Mouse (Mus musculus) adrenal gland, postnatal 10 days (tissue): ENCODE measurements at regions not wholly inside any gene's neighbourhood (a gene's known extent, or its start where the extent isn't known, plus 50 kb on each side); places are given as distances from the start of the nearest gene placed in this dataset.

Source experiments
- DNase-seq: peaks from one replicate; pipeline ENCODE4 v3.0.0; 2021; ENCODE audit warnings: mixed read lengths

- DNase-seq = no peak
These were observed 446.5 kb downstream of the Pdgfc start for GRCm38 (mm10) chr3:81482742-81483141.

DNA sequence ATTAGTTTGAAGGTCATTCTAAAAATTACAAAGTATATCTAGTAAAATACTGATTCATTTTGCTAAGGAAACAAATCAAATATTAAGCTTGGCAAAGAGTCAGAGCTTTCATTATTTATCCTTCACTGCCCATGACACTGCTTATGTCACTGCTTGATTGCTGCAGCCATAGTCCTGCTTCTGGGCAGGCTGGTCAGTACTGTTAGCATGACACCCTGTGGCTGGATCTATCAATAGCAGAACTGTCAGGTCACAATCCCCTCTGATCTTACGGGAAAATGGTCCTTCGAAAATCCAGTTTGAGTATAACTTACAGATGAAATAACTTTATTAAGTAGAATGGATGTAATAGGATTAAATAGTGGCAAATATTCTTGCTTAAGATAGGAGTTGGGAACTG, 447.1 kb downstream of the Pdgfc start:
- peak; percentile 23 for DNase-seq

GRCm38 (mm10) chr3:81505316-81505715, 427.1 kb upstream of the Ctso start:
- no peak for DNase-seq

DNA sequence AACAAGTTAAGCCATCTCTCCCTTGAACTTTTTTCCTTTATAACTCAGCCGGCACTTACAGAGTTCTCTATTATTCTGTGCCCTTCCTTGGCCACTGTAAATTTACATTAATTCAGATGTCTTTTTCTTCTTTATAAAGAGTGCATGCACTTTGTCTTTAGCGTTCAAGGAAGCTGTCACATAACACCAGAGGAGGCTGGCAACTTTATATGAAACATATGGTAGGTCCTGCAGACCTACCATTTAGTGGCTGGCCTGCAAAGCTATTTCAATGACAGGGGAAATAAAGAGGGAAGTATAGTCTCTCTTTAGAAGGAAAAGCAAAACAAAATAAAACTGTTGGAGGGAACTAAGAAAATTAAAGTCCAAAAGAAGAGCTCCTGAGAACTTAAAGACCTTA, 423.8 kb upstream of the Ctso start:
- no peak for DNase-seq

DNA sequence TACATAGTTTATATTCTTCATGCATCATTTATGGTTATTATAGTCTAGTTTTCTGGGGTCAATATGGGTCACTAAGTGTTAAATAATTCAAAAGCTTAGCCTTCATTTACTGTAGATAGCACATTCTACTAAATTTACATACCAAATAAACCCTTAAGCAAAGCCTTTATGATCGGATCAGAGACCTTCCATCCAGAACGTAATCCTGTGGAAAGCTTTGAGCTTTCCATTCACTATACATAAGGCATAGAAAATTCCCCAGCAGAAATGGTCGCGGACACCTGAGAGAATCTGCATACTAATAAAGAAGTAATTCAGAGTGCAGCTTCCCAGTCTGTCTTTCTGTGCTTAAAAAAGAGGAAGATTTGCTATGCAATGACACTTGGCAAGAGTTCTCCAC, 410.6 kb upstream of the Ctso start:
- no peak for DNase-seq

DNA sequence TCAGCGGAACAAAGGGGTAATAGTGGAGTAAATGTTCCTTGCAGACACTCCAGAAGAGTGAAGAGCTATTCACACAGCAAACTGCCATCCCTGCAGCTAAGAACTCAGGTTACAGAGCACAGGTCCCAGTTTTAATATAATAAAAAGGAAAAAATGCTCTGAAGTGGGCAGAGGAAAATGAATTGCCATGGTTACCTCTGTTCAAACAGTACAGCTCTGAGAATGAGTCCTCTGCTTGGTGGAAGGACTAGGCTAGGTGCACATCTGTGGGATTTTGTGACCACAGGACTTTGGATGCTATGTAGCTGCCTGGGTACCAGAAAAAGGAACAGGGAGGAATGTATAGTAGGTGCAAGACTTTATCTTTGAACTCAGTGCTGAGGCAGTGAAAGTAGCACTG, 401.5 kb upstream of the Ctso start:
- DNase-seq = no peak

DNA sequence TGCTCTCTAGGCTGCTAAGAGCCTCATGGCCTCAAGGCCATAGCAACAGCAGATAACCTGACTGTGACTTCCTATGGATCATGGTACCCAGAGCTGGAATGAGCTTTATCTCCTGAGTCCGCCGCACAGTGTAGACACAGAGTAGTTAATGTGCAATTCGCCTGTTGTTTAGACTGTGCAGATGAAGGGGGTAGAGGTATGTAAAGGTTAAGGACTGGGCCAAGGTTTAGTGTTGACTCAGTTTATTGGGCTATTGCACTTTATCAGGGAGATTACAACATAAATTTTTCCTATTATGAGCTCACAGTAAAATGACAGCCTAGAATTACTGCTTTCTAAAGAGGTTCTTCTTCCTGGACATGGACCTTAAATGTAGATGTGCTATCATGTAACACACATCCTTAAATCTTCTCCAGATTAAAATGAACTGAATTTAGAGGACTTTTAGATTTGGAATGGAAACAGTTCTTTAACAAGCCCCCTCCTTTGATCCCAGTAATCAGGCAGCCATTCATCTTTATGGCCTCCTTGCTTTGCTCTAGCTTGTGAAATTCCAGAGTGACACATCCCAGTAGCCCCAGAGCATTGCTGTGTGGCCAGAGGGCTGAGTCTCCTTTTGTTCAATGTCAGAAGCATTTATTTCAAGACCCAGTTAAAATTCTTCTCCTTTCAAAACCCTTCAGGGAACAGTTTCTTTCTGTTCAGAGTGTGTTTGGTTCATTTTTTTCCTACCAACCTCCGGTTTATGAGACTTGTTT, 396.8 kb upstream of the Ctso start:
- peak; percentile 3 for DNase-seq

- DNase-seq = no peak
These were observed 377.6 kb upstream of the Ctso start for GRCm38 (mm10) chr3:81554773-81555172.

- DNase-seq = no peak
These were observed 369.7 kb upstream of the Ctso start for GRCm38 (mm10) chr3:81562610-81563258.

DNA sequence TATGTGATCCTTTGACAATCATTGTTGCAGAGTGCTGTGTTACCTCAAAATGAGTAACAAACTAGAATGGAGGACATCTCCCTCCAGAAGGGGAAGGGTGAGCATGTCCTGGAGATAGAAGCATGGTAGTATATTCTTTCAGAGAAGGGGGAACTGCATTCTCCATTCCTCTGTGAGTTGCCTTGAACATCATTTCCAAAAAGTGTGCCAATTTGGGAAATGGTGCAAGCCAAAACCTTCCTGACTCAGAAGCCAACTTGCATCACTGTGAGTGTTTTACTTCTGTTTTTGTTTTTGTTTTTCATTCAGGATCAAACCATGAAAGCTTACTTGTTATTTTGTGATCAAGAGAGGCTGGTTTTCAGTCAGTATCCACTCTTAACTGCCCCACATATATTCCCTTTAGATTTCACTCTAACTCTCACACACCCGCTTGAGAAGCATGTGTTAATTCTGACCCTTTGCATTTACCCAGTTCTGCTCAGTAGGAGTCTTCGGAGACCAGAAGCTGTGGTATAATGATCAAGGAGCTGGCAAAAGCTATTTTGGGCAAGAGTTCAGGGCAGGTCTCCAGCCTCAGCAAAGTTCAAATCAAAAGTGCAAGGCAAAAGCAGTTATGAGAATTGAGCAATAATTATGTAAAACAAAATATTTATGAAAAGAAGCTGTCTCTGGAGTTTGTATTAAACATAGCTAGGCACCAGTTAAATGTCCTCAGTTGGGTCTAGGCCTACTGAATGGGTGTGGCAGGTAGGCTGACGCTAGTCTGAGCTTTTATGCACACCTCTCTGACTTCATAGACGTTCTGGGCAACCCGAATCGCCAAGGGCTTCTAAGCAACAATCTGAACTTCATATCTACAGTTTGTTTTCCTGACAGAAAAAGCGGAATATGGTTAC, 368.3 kb upstream of the Ctso start:
- peak; percentile 67 for DNase-seq

GRCm38 (mm10) chr3:81564757-81565063, 367.7 kb upstream of the Ctso start:
- DNase-seq = no peak

- no peak for DNase-seq
These were observed 348.9 kb upstream of the Ctso start for GRCm38 (mm10) chr3:81583387-81584027.

DNA sequence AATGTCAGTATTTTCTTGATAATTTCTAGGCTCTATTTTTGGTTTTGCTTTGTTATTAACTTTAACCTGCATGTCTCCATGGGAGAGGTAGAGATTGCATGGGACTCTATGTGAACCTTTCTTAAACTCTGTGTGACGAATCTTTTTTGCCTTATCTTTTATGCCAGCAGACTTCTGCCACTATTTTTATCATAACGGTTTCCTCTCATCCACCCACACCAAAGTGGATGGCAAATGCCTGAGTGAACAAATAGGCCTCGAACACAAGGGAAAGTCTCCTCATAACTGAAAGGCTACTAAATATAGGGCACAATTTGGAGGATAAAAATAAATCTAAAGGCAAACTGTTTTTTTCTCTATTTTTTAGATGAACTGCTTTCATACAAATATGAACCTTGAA, 343.3 kb upstream of the Ctso start:
- DNase-seq = no peak

GRCm38 (mm10) chr3:81629157-81629556, 303.2 kb upstream of the Ctso start:
- DNase-seq = no peak

GRCm38 (mm10) chr3:81658490-81658889, 273.9 kb upstream of the Ctso start:
- no peak for DNase-seq

DNA sequence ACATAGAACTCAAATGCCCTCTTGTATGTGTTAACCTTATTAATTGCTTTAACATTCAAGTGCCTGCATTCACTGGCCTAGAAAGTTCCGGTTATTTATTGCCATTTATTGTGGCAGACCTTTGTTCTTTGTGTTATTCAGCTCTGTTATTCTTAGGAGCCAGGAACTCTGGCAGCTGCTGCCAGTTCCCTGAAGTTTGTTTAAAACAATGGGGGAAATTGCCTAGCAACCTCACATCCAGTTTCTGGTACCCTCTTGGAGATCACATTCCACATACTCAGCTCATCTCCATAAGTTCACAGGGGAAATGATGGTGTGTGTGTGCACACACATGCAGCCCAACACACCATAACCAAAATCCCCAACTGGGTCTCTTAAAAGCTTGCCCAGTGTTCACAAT, 270.8 kb upstream of the Ctso start:
- no peak for DNase-seq

GRCm38 (mm10) chr3:81666262-81666661, 266.1 kb upstream of the Ctso start:
- no peak for DNase-seq

GRCm38 (mm10) chr3:81676570-81676969, 255.8 kb upstream of the Ctso start:
- peak; percentile 10 for DNase-seq

DNA sequence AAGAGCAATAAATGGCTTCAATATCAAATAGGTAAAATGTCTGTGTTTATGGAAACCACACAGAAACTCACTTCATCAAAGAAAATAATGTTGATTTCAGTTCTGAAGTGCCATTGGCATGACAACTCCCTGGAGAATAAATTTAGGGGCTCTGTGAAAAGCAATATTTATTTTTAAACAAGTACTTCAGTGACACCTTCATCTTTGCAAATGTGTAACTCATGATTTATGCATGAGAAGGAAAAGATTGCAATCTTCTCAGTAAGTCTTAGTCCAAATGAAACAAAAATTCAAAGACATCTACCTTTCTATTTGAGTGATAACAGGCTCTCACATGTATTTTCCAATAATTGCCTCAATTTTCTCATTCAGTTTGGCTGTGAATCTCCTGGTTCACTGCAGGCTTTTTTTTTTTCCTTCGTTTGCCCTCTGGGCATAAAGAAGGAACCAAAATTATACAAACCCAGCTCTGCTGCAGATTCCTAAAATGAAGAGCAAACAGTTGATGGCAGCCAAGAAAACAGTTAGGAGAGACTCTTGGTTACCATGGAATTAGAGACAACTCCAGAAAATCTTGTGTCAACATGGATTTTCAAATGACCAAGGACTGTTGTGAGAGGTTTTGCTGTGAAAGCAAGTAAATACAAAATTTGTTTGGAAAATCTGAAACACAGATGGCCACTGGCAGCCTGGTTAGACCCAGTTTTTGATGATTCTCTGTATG, 230.3 kb upstream of the Ctso start:
- DNase-seq = no peak

DNA sequence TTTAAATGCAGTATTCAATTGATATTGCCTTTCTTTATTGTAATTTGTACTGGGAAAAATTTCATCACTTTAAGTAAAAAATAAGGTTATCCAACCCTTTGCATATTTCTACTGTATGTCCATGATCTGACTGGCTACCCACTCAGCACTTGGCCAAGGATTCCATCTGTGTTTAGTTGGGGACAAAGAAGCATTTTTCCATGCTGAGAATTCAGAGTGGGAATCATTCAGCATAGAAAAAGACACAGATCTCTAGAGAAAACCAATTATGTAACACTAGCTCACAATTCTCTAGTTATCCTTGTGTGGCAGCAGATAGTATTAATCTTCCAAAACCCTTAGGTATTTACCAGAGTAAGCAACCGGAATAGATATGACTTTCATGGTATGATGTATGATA, 213.5 kb upstream of the Ctso start:
- DNase-seq = no peak

GRCm38 (mm10) chr3:81735463-81735862, 196.9 kb upstream of the Ctso start:
- DNase-seq = no peak

DNA sequence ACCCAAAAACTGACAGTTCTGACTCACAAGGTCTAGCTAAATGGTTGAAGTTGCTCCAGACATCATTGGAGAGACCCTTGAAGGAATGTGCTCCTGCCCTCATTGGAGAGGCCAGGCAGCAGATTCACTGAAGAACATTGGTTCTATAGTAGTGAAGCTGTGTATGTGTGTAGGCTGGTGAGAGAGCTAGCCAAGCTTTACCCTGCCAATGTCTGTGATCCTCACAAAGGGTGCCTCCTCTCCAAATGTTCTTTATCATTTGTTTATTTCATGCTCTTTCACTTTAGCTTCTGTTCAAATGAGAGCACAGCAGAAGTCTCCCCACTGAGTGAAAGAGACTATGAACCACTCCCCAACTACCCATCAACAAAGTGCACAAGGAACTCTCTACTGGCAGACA, 195.6 kb upstream of the Ctso start:
- no peak for DNase-seq
